Mouse (Mus musculus): ENCODE data around the gene Cgrrf1.

Gene Cgrrf1

DNA sequence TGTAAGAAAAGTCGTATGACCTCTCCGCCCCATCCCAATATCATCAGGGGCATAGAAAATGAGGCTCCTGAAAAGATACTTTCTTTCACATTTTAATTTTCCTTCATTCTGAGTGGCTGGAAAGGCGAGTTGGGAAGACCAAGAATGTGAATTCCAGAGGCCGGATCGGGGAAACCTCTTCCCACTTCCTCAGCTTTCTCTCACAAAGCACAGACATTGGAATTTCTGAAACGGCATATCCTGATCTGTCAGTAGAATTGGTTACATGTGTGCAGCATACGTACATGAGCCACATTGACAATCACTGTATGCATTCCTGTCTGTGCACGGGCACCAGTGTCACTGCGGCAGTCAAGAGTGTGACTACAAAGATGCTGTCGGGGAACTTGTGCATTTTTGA is 62.0 kb downstream of the Cgrrf1 start:
- DNase-seq (ENCODE audit: low spot score) = no peak

DNA sequence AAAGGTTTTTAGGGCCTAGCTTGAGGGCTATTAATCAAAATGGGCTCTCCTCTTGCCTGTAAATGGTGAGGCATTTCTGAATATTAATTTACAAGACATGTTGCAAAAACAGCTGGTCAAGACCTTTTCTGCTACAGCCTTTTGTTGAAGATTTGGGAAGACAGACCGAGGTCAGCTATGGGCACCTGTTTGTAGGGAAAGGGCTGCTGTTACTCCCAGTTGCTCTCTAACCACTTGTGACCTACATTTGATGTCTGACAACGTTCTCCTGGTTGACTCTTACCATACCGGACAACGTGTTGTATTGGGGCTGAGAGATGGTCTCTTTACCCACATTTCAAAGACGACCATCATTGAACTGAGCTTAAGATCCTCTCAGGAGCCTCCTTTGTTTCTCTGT is 66.0 kb downstream of the Cgrrf1 start:
- DNase-seq (ENCODE audit: low spot score) = no peak

DNA sequence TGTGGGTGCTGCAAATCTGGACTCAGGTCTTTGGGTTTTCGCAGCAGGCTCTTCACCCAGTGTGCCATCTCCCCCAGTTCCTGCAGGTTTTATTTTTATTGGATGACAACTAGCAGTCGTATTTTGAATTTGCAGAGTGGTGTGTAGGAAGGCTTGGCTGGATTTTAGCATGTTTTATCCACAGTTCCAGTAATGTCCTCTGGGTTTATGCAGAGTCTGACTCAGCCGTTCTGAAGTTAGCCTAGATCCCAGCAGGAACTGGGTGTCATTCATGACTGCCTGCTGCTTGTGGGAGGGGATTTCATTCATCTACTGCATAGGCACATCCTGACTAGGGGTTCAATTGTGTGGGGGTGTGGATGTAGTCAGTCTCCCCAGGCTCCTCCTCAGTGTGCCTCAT is 66.7 kb downstream of the Cgrrf1 start:
- no peak for DNase-seq (ENCODE audit: low spot score)

DNA sequence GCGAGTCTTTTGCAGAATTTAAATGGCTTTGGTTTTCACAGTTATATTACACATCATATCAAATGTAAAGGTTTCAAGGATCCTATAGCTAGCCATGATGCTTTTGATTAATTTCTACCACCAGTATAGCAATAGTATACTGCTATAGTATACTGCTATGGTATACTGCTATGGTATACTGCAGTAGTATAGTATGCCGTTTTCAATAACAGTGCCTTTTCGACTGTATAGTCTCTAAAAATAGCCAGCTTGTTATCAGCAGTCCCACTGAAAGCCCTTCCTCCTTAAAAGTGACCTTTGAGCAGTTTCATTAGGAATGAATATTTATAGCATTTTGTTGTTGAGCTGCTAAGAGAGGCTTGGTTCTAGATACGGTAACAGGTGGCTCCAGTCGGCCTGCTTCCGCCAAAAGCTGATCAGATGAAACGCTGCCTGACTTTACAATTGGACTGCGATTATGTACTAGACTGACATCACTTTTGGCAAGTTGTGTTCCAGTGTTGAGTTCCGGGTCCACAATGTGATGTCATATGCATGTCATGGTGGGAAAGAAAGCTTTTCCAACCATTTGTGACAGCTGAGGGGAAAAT is 70.7 kb downstream of the Cgrrf1 start:
- no peak for DNase-seq (ENCODE audit: low spot score)

Measured in lung, postnatal 25 days (tissue).